Mouse (Mus musculus) MEL (cell line): ENCODE data around the gene Ak7. TPM values are rescaled to one million over a fixed set of nuclear protein-coding genes. Genes with fewer than 3 reads are reported as not detected.

Experiments used
- DNase-seq: peaks from one replicate; pipeline ENCODE4 v3.0.0; 2011; ENCODE audit warnings: low read depth, low spot score
- H3K27ac ChIP-seq: 2 replicates; pipeline ENCODE4 v1.5.1; 2012; ENCODE audit warnings: low read depth, mild to moderate bottlenecking, control low read depth, low read length, moderate library complexity; ENCODE audit not compliant: control insufficient read depth
- H3K27me3 ChIP-seq, 2 experiments: fragments of 150-350 bp in 1 of 2; sonication (generic) in 1 of 2; 2 replicates each; pipeline ENCODE4 v1.6.1; 2012; ENCODE audit warnings: low read length in 2 of 2, mild to moderate bottlenecking in 2 of 2, improper control_type of control experiment in 1 of 2, moderate library complexity in 1 of 2; ENCODE audit not compliant: insufficient read depth in 2 of 2, control insufficient read depth in 1 of 2
- H3K36me3 ChIP-seq, 2 experiments: 2 replicates each; pipeline ENCODE4 v1.6.1; 2012 to 2014; ENCODE audit warnings: low read length in 2 of 2, improper control_type of control experiment in 1 of 2, inconsistent platforms in 1 of 2, mild to moderate bottlenecking in 1 of 2; ENCODE audit not compliant: insufficient read depth in 2 of 2, control insufficient read depth in 1 of 2
- H3K4me1 ChIP-seq, 2 experiments: fragments of 150-350 bp in 1 of 2; sonication (generic) in 1 of 2; 2 replicates each; pipeline ENCODE4 v1.6.1; 2012; ENCODE audit warnings: low read length in 2 of 2, improper control_type of control experiment in 1 of 2, mild to moderate bottlenecking in 1 of 2; ENCODE audit not compliant: insufficient read depth in 2 of 2, control insufficient read depth in 1 of 2
- H3K4me3 ChIP-seq, 2 experiments: fragments of 150-350 bp in 1 of 2; sonication (generic) in 1 of 2; 2 replicates each; pipeline ENCODE4 v1.5.1; 2012; ENCODE audit warnings: low read depth in 2 of 2, low read length in 2 of 2, mild to moderate bottlenecking in 2 of 2, moderate library complexity in 2 of 2, control low read depth in 1 of 2, improper control_type of control experiment in 1 of 2; ENCODE audit not compliant: control insufficient read depth in 1 of 2, insufficient read depth in 1 of 2
- H3K79me2 ChIP-seq: 2 replicates; pipeline ENCODE4 v1.6.1; 2012; ENCODE audit warnings: mild to moderate bottlenecking, low read length, moderate library complexity; ENCODE audit not compliant: control insufficient read depth, poor library complexity, insufficient read depth
- H3K9ac ChIP-seq: 2 replicates; pipeline ENCODE4 v1.6.1; 2012; ENCODE audit warnings: low read depth, mild to moderate bottlenecking, control low read depth, low read length, moderate library complexity; ENCODE audit not compliant: control insufficient read depth, poor library complexity, severe bottlenecking
- H3K9me3 ChIP-seq: fragments of 150-350 bp; sonication (generic); replicated peaks from 2 replicates; pipeline ENCODE4 v1.6.1; 2012; ENCODE audit warnings: mild to moderate bottlenecking, low read length, improper control_type of control experiment, moderate library complexity; ENCODE audit not compliant: insufficient read depth
- EP300 ChIP-seq, 2 experiments: IDR thresholded peaks; 2 replicates each; pipeline ENCODE4 v1.6.1; 2011; ENCODE audit warnings: improper control_type of control experiment in 2 of 2, low read length in 2 of 2, low read depth in 1 of 2, mild to moderate bottlenecking in 1 of 2
- KAT2A ChIP-seq: conservative IDR thresholded peaks from 2 replicates; pipeline ENCODE4 v1.6.1; 2012; ENCODE audit warnings: low read depth, low read length, improper control_type of control experiment, inconsistent platforms
- MAZ ChIP-seq: IDR thresholded peaks from 2 replicates; pipeline ENCODE4 v1.6.1; 2012; ENCODE audit warnings: low read depth, mild to moderate bottlenecking, inconsistent platforms, low read length, improper control_type of control experiment
- MYC ChIP-seq: IDR thresholded peaks from 2 replicates; pipeline ENCODE4 v1.6.1; 2011; ENCODE audit warnings: low read depth, mild to moderate bottlenecking, low read length, improper control_type of control experiment, moderate library complexity
- POLR2AphosphoS2 ChIP-seq: IDR thresholded peaks from 2 replicates; pipeline ENCODE4 v1.6.1; 2011; ENCODE audit warnings: low read length, improper control_type of control experiment
- SIN3A ChIP-seq: IDR thresholded peaks from 2 replicates; pipeline ENCODE4 v1.6.1; 2012; ENCODE audit warnings: low read length, improper control_type of control experiment, inconsistent platforms
- SMC3 ChIP-seq: IDR thresholded peaks from 2 replicates; pipeline ENCODE4 v1.6.1; 2011; ENCODE audit warnings: low read depth, low read length, improper control_type of control experiment
- TCF12 ChIP-seq: IDR thresholded peaks from 2 replicates; pipeline ENCODE4 v1.6.1; 2014; ENCODE audit warnings: low read depth, mild to moderate bottlenecking, inconsistent platforms, low read length, improper control_type of control experiment, moderate library complexity
- UBTF ChIP-seq: IDR thresholded peaks from 2 replicates; pipeline ENCODE4 v1.6.1; 2012; ENCODE audit warnings: low read depth, mild to moderate bottlenecking, inconsistent platforms, low read length, improper control_type of control experiment, moderate library complexity, borderline replicate concordance; ENCODE audit not compliant: insufficient read depth
- USF1 ChIP-seq: IDR thresholded peaks from 2 replicates; pipeline ENCODE4 v1.6.1; 2014; ENCODE audit warnings: low read depth, mild to moderate bottlenecking, inconsistent platforms, low read length, improper control_type of control experiment, moderate library complexity
- USF2 ChIP-seq, 2 experiments: IDR thresholded peaks; 2 replicates each; pipeline ENCODE4 v1.6.1; 2011 to 2012; ENCODE audit warnings: improper control_type of control experiment in 2 of 2, low read length in 2 of 2, borderline replicate concordance in 1 of 2, inconsistent platforms in 1 of 2, low read depth in 1 of 2, mild to moderate bottlenecking in 1 of 2; ENCODE audit not compliant: insufficient read depth in 1 of 2
- ZC3H11A ChIP-seq: IDR thresholded peaks from 2 replicates; pipeline ENCODE4 v1.6.1; 2012; ENCODE audit warnings: low read depth, mild to moderate bottlenecking, inconsistent platforms, low read length, improper control_type of control experiment
- ZKSCAN1 ChIP-seq: IDR thresholded peaks from 2 replicates; pipeline ENCODE4 v1.6.1; 2012; ENCODE audit warnings: low read depth, mild to moderate bottlenecking, inconsistent platforms, low read length, improper control_type of control experiment, moderate library complexity
- ZMIZ1 ChIP-seq: IDR thresholded peaks from 2 replicates; pipeline ENCODE4 v1.6.1; 2012; ENCODE audit warnings: low read depth, mild to moderate bottlenecking, inconsistent platforms, low read length, improper control_type of control experiment, moderate library complexity
- polyA plus RNA-seq, 2 experiments: library from polyadenylated mRNA; stranded (reverse) in 1 of 2; unstranded in 1 of 2; fragments of >175 nt in 1 of 2; fragments of >200 nt in 1 of 2; gene quantifications; 2 replicates each; pipeline versions ENCODE4 v1.2.1 to v1.2.4; 2012; ENCODE audit warnings: low replicate concordance in 2 of 2, low read depth in 1 of 2; ENCODE audit not compliant: insufficient read length in 2 of 2, insufficient read depth in 1 of 2, missing spikeins in 1 of 2
- total RNA-seq: library from RNA; depleted of rRNA; stranded (reverse); fragments of 300-350 nt; gene quantifications from 2 replicates; pipeline ENCODE4 v1.2.3, GENCODE M21; 2012

The Ak7 gene
- total and polyA plus RNA-seq, 3 experiments: 0.31 to 0.36 TPM; not detected in 1

GRCm38 (mm10) chr12:105694021-105694420 lies 11.8 kb upstream of the Ak7 start:
- Histone ChIP-seq H3K4me3 (no peak overlapping the region), H3K79me2 (no peaks in the 10 kb centered on the region), H3K27me3 (no peaks in the 10 kb centered on the region), H3K9ac (no peak overlapping the region), H3K36me3 (peaks cover 0 to 8% of the 10 kb centered on the region in 2 experiments; a peak in 2 of 4 replicates), H3K4me1 (peaks cover 6 to 15% of the 10 kb centered on the region in 2 experiments), H3K9me3 (no peaks in the 10 kb centered on the region), H3K27ac (no peak overlapping the region)
- TF ChIP-seq SMC3: no peak
- TF ChIP-seq ZMIZ1: no peak
- no peak for TF ChIP-seq EP300 (IDR thresholded peaks at IDR 0.05; ENCODE audit: low read depth in 1 of 2, low read length in 2 of 2)
- no peak for TF ChIP-seq MYC
- no peak for TF ChIP-seq SIN3A
- no peak for TF ChIP-seq ZC3H11A
- TF ChIP-seq POLR2AphosphoS2: no peak
- TF ChIP-seq UBTF: no peak
- TF ChIP-seq ZKSCAN1: no peak
- no peak for DNase-seq

DNA sequence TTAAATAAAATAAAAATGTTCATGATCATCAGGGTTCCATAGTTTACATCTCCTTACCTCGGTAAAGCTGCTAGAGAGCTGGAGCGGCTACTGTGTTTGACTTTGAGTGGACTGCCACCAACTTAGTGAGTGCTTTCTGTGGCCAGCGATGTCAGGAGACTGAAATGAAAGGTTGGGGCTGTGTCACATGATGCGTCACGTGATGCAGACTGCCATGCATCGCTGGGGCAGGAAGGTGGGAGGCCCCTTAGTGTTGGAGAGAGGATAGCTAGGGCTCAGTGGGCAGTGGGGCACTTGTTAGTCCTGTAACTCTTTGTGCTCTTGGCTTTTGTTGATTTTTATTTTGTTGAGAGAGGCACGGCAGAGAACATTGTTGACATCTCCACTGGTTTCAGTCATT lies 9.9 kb upstream of the Ak7 start:
- Histone ChIP-seq H3K4me3 (no peak overlapping the region), H3K4me1 (no peaks in the 10 kb centered on the region), H3K79me2 (no peaks in the 10 kb centered on the region), H3K9me3 (no peaks in the 10 kb centered on the region), H3K9ac (no peak overlapping the region), H3K27me3 (no peaks in the 10 kb centered on the region), H3K36me3 (no peaks in the 10 kb centered on the region), H3K27ac (no peak overlapping the region)
- no peak for DNase-seq
- TF ChIP-seq KAT2A (no peak), USF1 (peak; percentile 55), MAZ (no peak), EP300 (IDR thresholded peaks at IDR 0.05; ENCODE audit: low read depth in 1 of 2, low read length in 2 of 2) (no peak), USF2 (IDR thresholded peaks at IDR 0.05; ENCODE audit: borderline replicate concordance in 1 of 2, insufficient read depth in 1 of 2, low read depth in 1 of 2, low read length in 2 of 2) (peak in 1 of 2 experiments; percentile 24; a peak in 1 of 4 replicates), TCF12 (no peak)
- TF ChIP-seq, all 39 proteins: peak for 2
